Mouse (Mus musculus) neural tube, embryonic 13.5 days (tissue): Measurements from ENCODE around the gene Wnk4. TPM values are rescaled to one million over a fixed set of nuclear protein-coding genes. Genes with fewer than 3 reads are reported as not detected.
A peak's percentile ranks its signal among the peaks of the same experiment; 100 is the strongest.

Experiments
- ATAC-seq: fragments of 200-750 bp; cut with Nextera tagmentation; 2 replicates; pipeline ENCODE4 v1.8.0; 2017; ENCODE audit warnings: low read depth, mild to moderate bottlenecking, moderate TSS enrichment, moderate library complexity
- H3K27ac ChIP-seq: fragments of 300-500 bp; sonication (generic); replicated peaks from 2 replicates; pipeline ENCODE4 v1.5.1; 2015; ENCODE audit warnings: moderate library complexity, mild to moderate bottlenecking, inconsistent platforms
- H3K27me3 ChIP-seq: fragments of 300-500 bp; sonication (generic); 2 replicates; pipeline ENCODE4 v1.6.1; 2015; ENCODE audit warnings: mild to moderate bottlenecking, inconsistent platforms
- H3K36me3 ChIP-seq: fragments of 300-500 bp; sonication (generic); 2 replicates; pipeline ENCODE4 v1.6.1; 2015; ENCODE audit warnings: mild to moderate bottlenecking, inconsistent platforms
- H3K4me1 ChIP-seq: fragments of 300-500 bp; sonication (generic); replicated peaks from 2 replicates; pipeline ENCODE4 v1.6.1; 2015; ENCODE audit warnings: inconsistent platforms
- H3K4me2 ChIP-seq: fragments of 300-500 bp; sonication (generic); 2 replicates; pipeline ENCODE4 v1.6.1; 2015; ENCODE audit warnings: inconsistent platforms, mild to moderate bottlenecking, moderate library complexity
- H3K4me3 ChIP-seq: fragments of 300-500 bp; sonication (generic); 2 replicates; pipeline ENCODE4 v1.5.1; 2015; ENCODE audit warnings: mild to moderate bottlenecking, inconsistent platforms
- H3K9ac ChIP-seq: fragments of 300-500 bp; sonication (generic); 2 replicates; pipeline ENCODE4 v1.6.1; 2015; ENCODE audit warnings: moderate library complexity, mild to moderate bottlenecking, inconsistent platforms
- H3K9me3 ChIP-seq: fragments of 300-500 bp; sonication (generic); 2 replicates; pipeline ENCODE4 v1.6.1; 2016; ENCODE audit warnings: inconsistent platforms
- WGBS: fragments of 180-500 bp; shearing (Covaris S2); methylation state at CpG from one replicate; pipeline ENCODE4 v1.1.7; 2015; 5-methylcytosine and 5-hydroxymethylcytosine counted together
- polyA plus RNA-seq: library from polyadenylated mRNA; unstranded; fragments of >200 nt; fragmentation: Nextera tagmentation; extraction: Ambion mirVana; gene quantifications from 2 replicates; pipeline ENCODE4 v1.2.1, GENCODE M21; 2015

The Wnk4 gene
- polyA plus RNA-seq, 1 experiment from 2014 or later: 5.5 TPM

GRCm38 (mm10) chr11:101247521-101248030 lies 12.8 kb upstream of the Wnk4 start:
- H3K27ac ChIP-seq: peak overlapping the region; percentile 46
- no peaks in the 10 kb centered on the region for H3K36me3 ChIP-seq
- peak overlapping the region; percentile 93 for H3K4me2 ChIP-seq
- H3K9ac ChIP-seq: 0 out of 2 replicates have a peak overlapping the region, but pooled peaks have one; percentile 54
- WGBS: 85% methylated on average over 6 of the region's 6 CpGs
- H3K4me1 ChIP-seq: peaks cover 25% of the 10 kb centered on the region
- H3K27me3 ChIP-seq: peaks cover 55% of the 10 kb centered on the region
- no peak for ATAC-seq
- peak overlapping the region; percentile 60 for H3K4me3 ChIP-seq
- H3K9me3 ChIP-seq: no peaks in the 10 kb centered on the region

DNA sequence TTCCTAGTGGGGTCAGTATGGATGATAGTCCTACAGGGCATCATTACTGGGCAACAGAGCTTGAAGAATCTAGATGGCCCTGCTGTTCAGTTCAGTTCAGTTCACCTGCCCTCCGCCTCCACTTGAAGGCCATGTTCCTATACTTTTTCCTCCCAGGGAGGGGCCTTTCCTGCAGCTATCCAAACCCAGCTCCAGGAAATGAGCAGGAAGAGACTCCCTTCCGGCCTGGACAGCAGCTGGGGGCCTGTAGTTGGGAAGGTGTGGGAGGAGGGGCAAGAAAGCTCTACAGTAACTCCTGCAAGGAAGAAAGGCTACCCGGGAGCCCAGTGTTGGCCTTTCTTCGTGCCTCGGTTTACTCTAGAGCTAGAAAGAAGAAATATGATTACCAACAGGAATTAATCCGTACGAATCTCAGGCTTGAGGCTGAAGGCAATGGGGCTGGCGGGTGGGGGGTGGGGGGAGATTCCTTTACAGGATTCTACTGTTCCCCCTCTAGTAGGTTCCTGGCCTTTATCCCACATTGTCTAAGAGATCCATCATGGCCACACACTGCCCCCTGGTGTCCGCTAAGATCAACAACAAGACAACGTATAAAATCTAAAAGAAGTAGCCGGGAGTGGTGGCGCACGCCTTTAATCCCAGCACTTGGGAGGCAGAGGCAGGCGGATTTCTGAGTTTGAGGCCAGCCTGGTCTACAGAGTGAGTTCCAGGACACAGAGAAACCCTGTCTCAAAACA lies 11.9 kb upstream of the Wnk4 start:
- H3K9me3 ChIP-seq: no peaks in the 10 kb centered on the region
- no peak overlapping the region for H3K4me3 ChIP-seq
- no peak overlapping the region for H3K27ac ChIP-seq
- H3K36me3 ChIP-seq: no peaks in the 10 kb centered on the region
- 39% methylated on average over 14 of the region's 14 CpGs for WGBS
- H3K4me2 ChIP-seq: peak overlapping the region; percentile 93; the same call in 1 of the 2 replicates
- H3K9ac ChIP-seq: no peak overlapping the region
- H3K4me1 ChIP-seq: peaks cover 31% of the 10 kb centered on the region
- peaks cover 55% of the 10 kb centered on the region for H3K27me3 ChIP-seq
- no peak for ATAC-seq

DNA sequence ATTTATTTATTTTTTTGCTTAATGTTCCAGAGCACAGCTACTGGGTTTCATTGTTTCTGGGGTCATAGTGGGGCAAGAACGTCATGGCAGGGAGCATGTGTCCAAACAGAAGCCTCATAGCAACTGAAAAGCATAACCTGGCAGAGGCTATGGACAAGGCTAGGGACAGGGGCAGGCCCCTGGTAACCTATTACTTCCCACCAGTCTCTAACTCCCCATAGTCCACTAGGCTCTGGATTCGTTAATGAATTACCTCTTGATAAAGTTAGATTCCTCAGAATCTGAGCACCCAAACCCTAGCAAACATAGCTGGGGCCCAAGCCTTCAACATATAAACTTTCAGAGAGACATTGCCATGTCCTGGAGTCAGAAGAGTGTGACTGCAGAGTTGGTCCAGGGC lies 9.3 kb upstream of the Wnk4 start:
- Histone ChIP-seq H3K9ac (no peak overlapping the region), H3K4me2 (no peak overlapping the region), H3K27me3 (peaks cover 29% of the 10 kb centered on the region), H3K27ac (no peak overlapping the region), H3K36me3 (no peaks in the 10 kb centered on the region; the same call in 1 of the 2 replicates), H3K4me1 (peaks cover 30% of the 10 kb centered on the region), H3K9me3 (no peaks in the 10 kb centered on the region), H3K4me3 (no peak overlapping the region)
- 80% methylated on average over 2 of the region's 2 CpGs for WGBS
- no peak for ATAC-seq

DNA sequence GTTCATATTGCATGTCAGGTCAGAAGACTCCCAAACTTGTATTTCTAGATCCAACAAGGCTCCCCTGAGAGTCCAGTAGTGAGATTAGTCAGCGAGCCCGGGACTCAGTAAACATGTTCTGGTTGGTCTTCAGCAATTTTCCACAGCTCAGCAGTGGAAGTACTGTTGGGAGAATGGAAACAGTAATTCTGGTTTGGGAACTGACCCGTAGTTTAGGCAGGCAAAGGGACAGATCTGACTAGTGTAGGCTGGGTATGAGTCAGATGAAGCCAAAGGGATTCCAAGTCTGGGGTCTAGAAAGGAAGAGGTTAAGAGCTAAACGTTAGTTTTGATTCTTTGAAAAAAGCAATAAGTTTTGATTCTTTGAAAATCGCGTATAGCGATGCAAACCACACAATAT lies 7.4 kb upstream of the Wnk4 start:
- H3K4me3 ChIP-seq: peak overlapping the region; percentile 59
- no peak overlapping the region for H3K27ac ChIP-seq
- WGBS: 17% methylated on average over 7 of the region's 7 CpGs
- peak overlapping the region; percentile 85 for H3K9ac ChIP-seq
- peaks cover 13% of the 10 kb centered on the region for H3K27me3 ChIP-seq
- H3K9me3 ChIP-seq: no peaks in the 10 kb centered on the region
- peaks cover 18% of the 10 kb centered on the region for H3K4me1 ChIP-seq
- ATAC-seq: no peak
- peak overlapping the region; percentile 92 for H3K4me2 ChIP-seq
- peaks cover 10% of the 10 kb centered on the region for H3K36me3 ChIP-seq

DNA sequence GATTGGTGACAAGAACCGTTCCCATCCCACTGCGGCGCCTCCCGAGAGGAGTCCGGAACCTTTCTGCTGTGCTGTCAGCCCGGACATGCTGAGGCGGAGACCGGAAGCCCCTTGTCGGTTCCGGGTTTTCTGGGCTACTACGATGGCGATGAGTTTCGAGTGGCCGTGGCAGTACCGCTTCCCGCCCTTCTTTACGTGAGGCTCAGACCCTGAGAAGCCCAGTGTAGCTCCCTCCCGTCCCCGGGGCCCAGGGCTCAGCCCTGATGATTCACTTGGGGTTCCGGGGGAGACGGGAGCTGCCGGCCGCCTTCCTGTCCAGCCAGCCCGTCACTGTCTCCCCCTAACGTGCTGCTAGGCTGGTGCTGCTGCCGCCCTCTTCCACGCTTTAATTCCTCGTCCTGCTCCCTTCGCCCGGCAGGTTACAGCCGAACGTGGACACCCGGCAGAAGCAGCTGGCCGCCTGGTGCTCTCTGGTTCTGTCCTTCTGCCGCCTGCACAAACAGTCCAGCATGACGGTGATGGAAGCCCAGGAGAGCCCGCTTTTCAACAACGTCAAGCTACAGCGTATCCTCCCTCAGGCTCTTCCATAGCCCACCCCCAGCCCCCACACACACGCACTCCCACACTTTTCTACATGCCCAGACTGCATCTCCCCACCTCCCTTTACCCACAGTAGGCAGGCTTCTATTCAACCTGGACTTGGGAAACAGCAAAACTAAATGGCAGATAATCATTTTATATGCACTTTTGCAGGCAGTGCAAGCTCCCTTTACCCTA lies 6.6 kb upstream of the Wnk4 start, which contains the start of gene Vps25:
Vps25 (plus strand) TSS at position 95 of the 777 bp plus-strand sequence.
- H3K9ac ChIP-seq: peak within 1 kb of the TSS; percentile 85
- ATAC-seq: peak; percentile 82
- H3K4me2 ChIP-seq: peak within 1 kb of the TSS; percentile 92
- H3K27ac ChIP-seq: peak within 1 kb of the TSS; percentile 81
- 0% methylated on average over 40 of the region's 40 CpGs for WGBS
- H3K4me3 ChIP-seq: peak within 1 kb of the TSS; percentile 59
- peaks cover 13% of the 10 kb centered on the region for H3K36me3 ChIP-seq
- peaks cover 6% of the 10 kb centered on the region; the same call in 1 of the 2 replicates for H3K27me3 ChIP-seq
- H3K9me3 ChIP-seq: no peaks in the 10 kb centered on the region
- H3K4me1 ChIP-seq: peaks cover 18% of the 10 kb centered on the region

DNA sequence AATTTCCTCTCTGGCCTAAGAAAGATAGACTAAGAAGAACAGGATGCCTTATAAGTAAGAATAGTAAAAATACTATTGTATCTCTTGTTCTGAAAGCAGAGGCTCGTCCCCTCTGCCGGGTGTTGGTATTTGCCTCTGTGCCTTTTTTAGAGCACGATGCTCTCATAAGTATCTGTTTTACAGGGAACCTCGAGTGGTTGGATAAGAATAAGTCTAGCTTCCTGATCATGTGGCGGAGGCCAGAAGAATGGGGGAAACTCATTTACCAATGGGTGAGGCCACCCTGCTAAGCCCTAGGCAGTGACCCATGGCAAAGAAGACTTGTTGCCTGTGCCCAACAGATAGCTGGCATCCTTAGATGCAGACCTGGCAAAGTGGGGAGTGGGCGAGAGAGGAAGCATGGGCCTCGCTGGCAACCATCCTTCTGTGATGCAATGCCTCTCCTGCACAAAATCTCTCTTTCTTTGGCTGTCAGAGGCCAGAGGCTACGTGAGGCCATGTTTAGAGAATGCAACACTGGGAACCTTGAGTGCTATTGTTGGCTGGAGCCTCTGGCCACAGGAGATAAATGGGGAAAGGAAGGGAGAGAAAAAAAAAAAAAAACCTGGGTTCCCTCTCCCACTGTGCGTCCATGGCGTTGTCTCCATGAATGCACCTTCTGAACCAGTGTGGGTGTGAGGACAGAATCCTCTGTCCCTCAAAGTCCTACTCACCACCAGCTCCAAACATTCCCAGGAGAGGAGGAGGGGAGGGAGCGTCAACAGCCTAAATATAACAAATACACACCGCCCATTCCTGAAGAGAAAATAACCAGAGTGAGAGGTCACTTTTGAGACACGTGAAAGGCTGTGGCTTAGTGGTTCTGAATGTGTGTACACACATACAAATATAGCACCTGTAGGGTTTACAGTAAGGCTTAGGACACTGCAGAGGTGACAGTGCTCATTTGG lies 4.3 kb upstream of the Wnk4 start:
- Histone ChIP-seq H3K27me3 (peaks cover 17% of the 10 kb centered on the region), H3K27ac (no peak overlapping the region), H3K9ac (no peak overlapping the region), H3K9me3 (no peaks in the 10 kb centered on the region), H3K4me1 (peaks cover 41% of the 10 kb centered on the region), H3K4me3 (no peak overlapping the region), H3K36me3 (peaks cover 13% of the 10 kb centered on the region), H3K4me2 (no peak overlapping the region)
- no peak for ATAC-seq
- WGBS: 88% methylated on average over 13 of the region's 13 CpGs

DNA sequence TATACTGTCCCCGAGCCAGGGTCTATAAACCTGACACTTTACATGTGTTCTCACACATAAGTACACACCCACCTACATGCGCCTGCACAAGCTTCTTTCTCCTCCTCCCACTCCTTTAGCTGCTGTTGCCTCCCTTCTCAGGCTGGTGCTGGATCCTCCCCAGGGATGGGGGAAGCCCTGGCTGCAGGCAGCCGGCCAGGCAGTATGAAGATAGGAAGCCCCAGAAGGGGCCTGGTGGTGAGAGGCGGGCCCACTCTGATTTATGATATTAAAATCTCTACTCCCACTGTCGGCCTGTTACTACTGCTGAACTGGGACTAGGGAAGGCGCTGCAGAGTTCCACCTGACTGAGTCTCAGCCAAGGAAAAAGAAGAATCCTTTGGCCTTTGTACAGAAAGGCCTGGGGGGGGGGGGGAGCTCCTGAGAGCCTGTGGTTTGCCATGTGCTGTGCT lies 1.1 kb upstream of the Wnk4 start:
- 26% methylated on average over 6 of the region's 6 CpGs for WGBS
- H3K4me3 ChIP-seq: no peak overlapping the region
- H3K4me1 ChIP-seq: peaks cover 51% of the 10 kb centered on the region
- H3K27me3 ChIP-seq: peaks cover 45% of the 10 kb centered on the region
- H3K9ac ChIP-seq: 0 out of 2 replicates have a peak overlapping the region, but pooled peaks have one; percentile 72
- peaks cover 13% of the 10 kb centered on the region for H3K36me3 ChIP-seq
- H3K27ac ChIP-seq: no peak overlapping the region; the same call in 1 of the 2 replicates
- no peaks in the 10 kb centered on the region for H3K9me3 ChIP-seq
- peak overlapping the region; percentile 78 for H3K4me2 ChIP-seq
- no peak; the same call in 1 of the 2 replicates for ATAC-seq

GRCm38 (mm10) chr11:101260826-101261380 lies 536 bp downstream of the Wnk4 start:
- peak overlapping the region; percentile 78 for H3K4me2 ChIP-seq
- H3K36me3 ChIP-seq: peaks cover 13% of the 10 kb centered on the region
- no peaks in the 10 kb centered on the region for H3K9me3 ChIP-seq
- peaks cover 56% of the 10 kb centered on the region for H3K4me1 ChIP-seq
- under 1% methylated on average over 30 of the region's 30 CpGs for WGBS
- H3K27me3 ChIP-seq: peaks cover 60% of the 10 kb centered on the region
- H3K4me3 ChIP-seq: peak overlapping the region; percentile 42
- 0 out of 2 replicates have a peak overlapping the region, but pooled peaks have one; percentile 2 for H3K27ac ChIP-seq
- ATAC-seq: no peak; the same call in 1 of the 2 replicates
- peak overlapping the region; percentile 72 for H3K9ac ChIP-seq

DNA sequence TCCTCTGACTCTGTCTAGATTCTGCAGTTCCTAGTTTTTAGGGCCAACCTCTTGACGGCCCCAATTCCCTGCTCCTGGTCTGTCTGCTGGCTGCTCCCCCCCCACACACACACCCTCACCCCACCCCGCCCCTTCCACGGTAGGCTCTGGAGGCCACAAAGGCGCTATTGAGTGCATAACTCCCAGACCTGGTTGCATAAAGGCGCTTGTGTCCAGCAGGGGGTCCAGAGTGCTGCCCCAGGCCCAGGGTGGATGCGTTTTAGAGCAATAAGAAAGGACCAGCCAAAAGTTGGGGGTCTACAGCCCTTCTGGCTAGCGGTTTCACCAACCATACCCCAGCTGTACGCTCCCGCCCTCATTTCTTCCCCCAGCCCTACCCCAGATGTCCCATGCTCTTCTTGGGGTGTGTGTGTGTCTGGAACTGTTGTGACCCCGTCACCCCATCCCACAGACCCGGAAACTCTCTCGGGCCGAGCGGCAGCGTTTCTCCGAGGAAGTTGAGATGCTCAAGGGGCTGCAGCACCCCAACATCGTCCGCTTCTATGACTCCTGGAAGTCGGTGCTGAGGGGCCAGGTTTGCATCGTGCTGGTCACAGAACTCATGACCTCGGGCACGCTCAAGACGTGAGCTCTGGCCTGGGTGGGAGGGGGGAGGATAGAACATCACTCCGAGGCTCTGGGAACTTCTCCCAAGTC lies 2.1 kb downstream of the Wnk4 start:
- no peak for ATAC-seq
- Histone ChIP-seq H3K36me3 (peaks cover 7% of the 10 kb centered on the region; the same call in 1 of the 2 replicates), H3K9me3 (no peaks in the 10 kb centered on the region), H3K4me1 (peaks cover 56% of the 10 kb centered on the region), H3K27ac (no peak overlapping the region), H3K4me3 (peak overlapping the region; percentile 14), H3K27me3 (peaks cover 75% of the 10 kb centered on the region), H3K9ac (no peak overlapping the region), H3K4me2 (peak overlapping the region; percentile 78)
- WGBS: 2% methylated on average over 24 of the region's 24 CpGs

DNA sequence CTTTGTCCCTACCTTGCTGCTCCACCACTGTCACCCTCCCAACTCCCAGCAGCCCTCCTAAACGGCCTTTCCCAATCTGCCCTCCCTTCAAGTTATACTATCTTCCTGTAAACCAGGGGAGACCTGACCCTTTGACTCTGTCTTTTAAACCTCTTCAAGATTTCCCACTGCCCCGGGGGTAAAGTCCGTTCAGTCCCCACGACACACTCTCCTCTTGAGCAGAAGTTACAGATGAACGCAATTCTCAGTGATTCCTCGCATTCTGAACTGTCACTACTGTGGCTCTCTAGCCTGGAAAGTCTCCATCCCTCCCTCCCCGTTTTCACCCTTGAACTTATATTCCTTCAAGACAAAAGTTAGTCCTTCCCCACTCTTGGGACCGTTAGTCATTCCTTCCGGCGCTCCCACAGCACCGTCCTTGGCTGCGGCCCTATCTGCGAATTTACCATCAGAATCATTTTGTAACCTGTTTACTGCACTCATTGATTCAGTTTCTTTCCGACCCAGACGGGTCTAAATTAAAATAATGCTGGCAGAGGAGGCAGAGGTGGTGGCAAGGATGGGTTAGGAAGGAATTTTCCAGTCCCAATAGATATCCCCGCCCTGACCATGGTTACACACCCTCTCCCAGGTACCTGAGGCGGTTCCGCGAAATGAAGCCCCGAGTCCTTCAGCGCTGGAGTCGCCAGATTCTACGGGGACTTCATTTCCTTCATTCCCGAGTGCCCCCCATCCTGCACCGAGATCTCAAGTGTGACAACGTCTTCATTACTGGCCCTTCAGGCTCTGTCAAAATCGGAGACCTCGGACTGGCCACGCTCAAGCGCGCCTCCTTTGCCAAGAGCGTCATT lies 3.0 kb downstream of the Wnk4 start:
- peaks cover 56% of the 10 kb centered on the region for H3K4me1 ChIP-seq
- H3K9me3 ChIP-seq: no peaks in the 10 kb centered on the region
- H3K4me3 ChIP-seq: no peak overlapping the region
- no peak overlapping the region for H3K27ac ChIP-seq
- no peaks in the 10 kb centered on the region for H3K36me3 ChIP-seq
- 4% methylated on average over 32 of the region's 32 CpGs for WGBS
- H3K4me2 ChIP-seq: 0 out of 2 replicates have a peak overlapping the region, but pooled peaks have one; percentile 8
- H3K9ac ChIP-seq: no peak overlapping the region
- no peak for ATAC-seq
- peaks cover 81% of the 10 kb centered on the region for H3K27me3 ChIP-seq
